Mouse (Mus musculus) embryonic facial prominence, embryonic 12.5 days (tissue): ENCODE results near the gene Dock10. TPM values are rescaled to one million over a fixed set of nuclear protein-coding genes. Genes with fewer than 3 reads are reported as not detected.

Experiments
- ATAC-seq: fragments of 200-750 bp; cut with Nextera tagmentation; 2 replicates; pipeline ENCODE4 v1.8.0; 2017; ENCODE audit not compliant: insufficient number of reproducible peaks, insufficient read depth, low FRiP score, low TSS enrichment
- H3K27ac ChIP-seq: fragments of 300-500 bp; sonication (generic); 2 replicates; pipeline ENCODE4 v1.5.1; 2016; ENCODE audit warnings: mild to moderate bottlenecking
- H3K27me3 ChIP-seq: fragments of 300-500 bp; sonication (generic); 2 replicates; pipeline ENCODE4 v1.6.1; 2016; ENCODE audit warnings: mild to moderate bottlenecking, moderate library complexity
- H3K36me3 ChIP-seq: fragments of 300-500 bp; sonication (generic); 2 replicates; pipeline ENCODE4 v1.6.1; 2016; ENCODE audit warnings: mild to moderate bottlenecking
- H3K4me1 ChIP-seq: fragments of 300-500 bp; sonication (generic); 2 replicates; pipeline ENCODE4 v1.6.1; 2016
- H3K4me2 ChIP-seq: fragments of 300-500 bp; sonication (generic); replicated peaks from 2 replicates; pipeline ENCODE4 v1.6.1; 2016; ENCODE audit warnings: mild to moderate bottlenecking, moderate library complexity
- H3K4me3 ChIP-seq: fragments of 300-500 bp; sonication (generic); 2 replicates; pipeline ENCODE4 v1.5.1; 2016; ENCODE audit warnings: mild to moderate bottlenecking
- H3K9ac ChIP-seq: fragments of 300-500 bp; sonication (generic); 2 replicates; pipeline ENCODE4 v1.6.1; 2016; ENCODE audit warnings: mild to moderate bottlenecking, moderate library complexity
- H3K9me3 ChIP-seq: fragments of 300-500 bp; sonication (generic); 2 replicates; pipeline ENCODE4 v1.6.1; 2016; ENCODE audit warnings: mild to moderate bottlenecking, moderate library complexity
- WGBS: fragments of 180-500 bp; shearing (Covaris S2); methylation state at CpG from one replicate; pipeline ENCODE4 v1.1.7; 2016; 5-methylcytosine and 5-hydroxymethylcytosine counted together
- polyA plus RNA-seq: library from polyadenylated mRNA; unstranded; fragments of >200 nt; fragmentation: Nextera tagmentation; extraction: Ambion mirVana; gene quantifications from 2 replicates; pipeline ENCODE4 v1.2.1, GENCODE M21; 2016

The Dock10 gene
- polyA plus RNA-seq, 1 experiment from 2014 or later, result 6.4 TPM

- Histone ChIP-seq H3K27ac (no peak overlapping the region), H3K4me3 (no peak overlapping the region), H3K36me3 (no peaks in the 10 kb centered on the region), H3K4me2 (no peak overlapping the region), H3K27me3 (no peaks in the 10 kb centered on the region), H3K9me3 (no peaks in the 10 kb centered on the region), H3K4me1 (no peaks in the 10 kb centered on the region), H3K9ac (no peak overlapping the region)
- ATAC-seq, result no peak
- 76% methylated on average over 1 of the region's 1 CpGs for WGBS
Measured at GRCm38 (mm10) chr1:80676004-80676673, 82.2 kb downstream of the Dock10 start.

- 91% methylated on average over 3 of the region's 3 CpGs for WGBS
- Histone ChIP-seq H3K9ac (no peak overlapping the region), H3K9me3 (no peaks in the 10 kb centered on the region), H3K27me3 (no peaks in the 10 kb centered on the region), H3K4me1 (no peaks in the 10 kb centered on the region), H3K27ac (no peak overlapping the region), H3K4me2 (no peak overlapping the region), H3K4me3 (no peak overlapping the region), H3K36me3 (no peaks in the 10 kb centered on the region)
- no peak for ATAC-seq
Measured at GRCm38 (mm10) chr1:80671730-80672129, 86.6 kb downstream of the Dock10 start.

- WGBS, result 71% methylated on average over 5 of the region's 5 CpGs
- ATAC-seq, result no peak
Measured at GRCm38 (mm10) chr1:80671056-80671455, 87.3 kb downstream of the Dock10 start.

GRCm38 (mm10) chr1:80670387-80670786 lies 87.9 kb downstream of the Dock10 start:
- no peak for ATAC-seq
- Histone ChIP-seq H3K27me3 (no peaks in the 10 kb centered on the region), H3K4me1 (no peaks in the 10 kb centered on the region), H3K4me3 (no peak overlapping the region), H3K9ac (no peak overlapping the region), H3K27ac (no peak overlapping the region), H3K9me3 (no peaks in the 10 kb centered on the region), H3K36me3 (no peaks in the 10 kb centered on the region), H3K4me2 (no peak overlapping the region)
- 72% methylated on average over 7 of the region's 7 CpGs for WGBS

More at GRCm38 (mm10) chr1:80671056-80671455, 87.3 kb downstream of the Dock10 start:
- H3K4me2 ChIP-seq, result no peak overlapping the region
- no peak overlapping the region for H3K9ac ChIP-seq
- H3K27me3 ChIP-seq, result no peaks in the 10 kb centered on the region
- H3K4me3 ChIP-seq, result no peak overlapping the region
- H3K27ac ChIP-seq, result no peak overlapping the region
- H3K36me3 ChIP-seq, result no peaks in the 10 kb centered on the region
- no peaks in the 10 kb centered on the region for H3K4me1 ChIP-seq
- no peaks in the 10 kb centered on the region for H3K9me3 ChIP-seq

GRCm38 (mm10) chr1:80665761-80666160 lies 92.6 kb downstream of the Dock10 start:
- no peak for ATAC-seq
- Histone ChIP-seq H3K27me3 (no peaks in the 10 kb centered on the region), H3K27ac (no peak overlapping the region), H3K36me3 (no peaks in the 10 kb centered on the region), H3K4me3 (no peak overlapping the region), H3K9ac (no peak overlapping the region), H3K9me3 (no peaks in the 10 kb centered on the region), H3K4me2 (no peak overlapping the region), H3K4me1 (0 out of 2 replicates have a peak, but pooled peaks cover 3% of the 10 kb centered on the region)

- no peaks in the 10 kb centered on the region for H3K36me3 ChIP-seq
- H3K4me3 ChIP-seq, result no peak overlapping the region
- H3K27ac ChIP-seq, result no peak overlapping the region
- ATAC-seq, result no peak
- WGBS, result 93% methylated on average over 6 of the region's 6 CpGs
- H3K4me1 ChIP-seq, result 0 out of 2 replicates have a peak, but pooled peaks cover 3% of the 10 kb centered on the region
- no peak overlapping the region for H3K4me2 ChIP-seq
- H3K9ac ChIP-seq, result no peak overlapping the region
- no peaks in the 10 kb centered on the region for H3K27me3 ChIP-seq
- H3K9me3 ChIP-seq, result no peaks in the 10 kb centered on the region
Measured at GRCm38 (mm10) chr1:80665161-80665560, 93.2 kb downstream of the Dock10 start.

- Histone ChIP-seq H3K27me3 (no peaks in the 10 kb centered on the region), H3K4me3 (no peak overlapping the region), H3K4me1 (0 out of 2 replicates have a peak, but pooled peaks cover 3% of the 10 kb centered on the region), H3K9me3 (no peaks in the 10 kb centered on the region), H3K27ac (no peak overlapping the region), H3K9ac (no peak overlapping the region), H3K36me3 (no peaks in the 10 kb centered on the region), H3K4me2 (no peak overlapping the region)
- ATAC-seq, result no peak
- WGBS, result 59% methylated on average over 11 of the region's 11 CpGs
Measured at GRCm38 (mm10) chr1:80661506-80662402, 96.6 kb downstream of the Dock10 start.

GRCm38 (mm10) chr1:80659465-80660245 lies 98.7 kb downstream of the Dock10 start:
- ATAC-seq, result no peak
- no peak overlapping the region for H3K4me3 ChIP-seq
- WGBS, result 71% methylated on average over 6 of the region's 6 CpGs
- H3K36me3 ChIP-seq, result no peaks in the 10 kb centered on the region
- no peaks in the 10 kb centered on the region for H3K9me3 ChIP-seq
- 0 out of 2 replicates have a peak, but pooled peaks cover 3% of the 10 kb centered on the region for H3K4me1 ChIP-seq
- H3K4me2 ChIP-seq, result no peak overlapping the region
- H3K27ac ChIP-seq, result no peak overlapping the region
- no peak overlapping the region for H3K9ac ChIP-seq
- H3K27me3 ChIP-seq, result no peaks in the 10 kb centered on the region

GRCm38 (mm10) chr1:80656389-80656788 lies 101.9 kb downstream of the Dock10 start:
- no peak overlapping the region for H3K4me3 ChIP-seq
- no peaks in the 10 kb centered on the region for H3K27me3 ChIP-seq
- H3K27ac ChIP-seq, result no peak overlapping the region
- WGBS, result 42% methylated on average over 2 of the region's 2 CpGs
- H3K36me3 ChIP-seq, result no peaks in the 10 kb centered on the region
- no peaks in the 10 kb centered on the region for H3K4me1 ChIP-seq
- no peak overlapping the region for H3K4me2 ChIP-seq
- no peak for ATAC-seq
- H3K9ac ChIP-seq, result no peak overlapping the region
- H3K9me3 ChIP-seq, result no peaks in the 10 kb centered on the region

GRCm38 (mm10) chr1:80655854-80656253 lies 102.5 kb downstream of the Dock10 start:
- H3K27me3 ChIP-seq, result no peaks in the 10 kb centered on the region
- H3K9me3 ChIP-seq, result no peaks in the 10 kb centered on the region
- H3K9ac ChIP-seq, result no peak overlapping the region
- H3K4me2 ChIP-seq, result no peak overlapping the region
- H3K27ac ChIP-seq, result no peak overlapping the region
- 76% methylated on average over 1 of the region's 1 CpGs for WGBS
- H3K36me3 ChIP-seq, result no peaks in the 10 kb centered on the region
- no peak overlapping the region for H3K4me3 ChIP-seq
- no peak for ATAC-seq
- H3K4me1 ChIP-seq, result no peaks in the 10 kb centered on the region

GRCm38 (mm10) chr1:80655195-80655594 lies 103.1 kb downstream of the Dock10 start:
- Histone ChIP-seq H3K27me3 (no peaks in the 10 kb centered on the region), H3K9me3 (no peaks in the 10 kb centered on the region), H3K4me1 (no peaks in the 10 kb centered on the region), H3K9ac (no peak overlapping the region), H3K36me3 (no peaks in the 10 kb centered on the region), H3K27ac (no peak overlapping the region), H3K4me2 (no peak overlapping the region), H3K4me3 (no peak overlapping the region)
- 75% methylated on average over 4 of the region's 4 CpGs for WGBS
- ATAC-seq, result no peak
